Mouse (Mus musculus): ENCODE results near the gene Ccdc151. TPM values are rescaled to one million over a fixed set of nuclear protein-coding genes. Genes with fewer than 3 reads are reported as not detected.

Ccdc151 gene
- 1.2 and 1.8 TPM in 2 replicates for polyA plus RNA-seq (2015; fragmentation: Nextera tagmentation; extraction: Ambion mirVana)

GRCm38 (mm10) chr9:22002194-22003162, at the start of gene Ccdc151, which contains the start of gene Prkcsh:
TSS of gene Ccdc151 (minus strand) at chr9:22002634.
TSS of gene Prkcsh (plus strand) at chr9:22002806.
- H3K9ac ChIP-seq: peak within 1 kb of the TSS; percentile 75
- peaks cover 23% of the 10 kb centered on the region for H3K4me1 ChIP-seq
- H3K4me3 ChIP-seq: peak within 1 kb of the TSS; percentile 76
- WGBS: 6% methylated on average over 57 of the region's 57 CpGs
- peaks cover 37% of the 10 kb centered on the region for H3K36me3 ChIP-seq
- no peaks in the 10 kb centered on the region for H3K27me3 ChIP-seq
- peak within 1 kb of the TSS; percentile 60 for H3K27ac ChIP-seq
- H3K9me3 ChIP-seq: no peaks in the 10 kb centered on the region
- ATAC-seq (ENCODE audit: insufficient number of reproducible peaks, insufficient read depth, low FRiP score, low TSS enrichment, low read depth): peak; percentile 99
- H3K4me2 ChIP-seq: peak within 1 kb of the TSS; percentile 81

GRCm38 (mm10) chr9:22051958-22052254, 49.5 kb upstream of the Ccdc151 start, which contains the start of gene Elavl3:
TSS of gene Elavl3 (minus strand) at chr9:22052023.
- Histone ChIP-seq H3K27ac (no peak within 1 kb of the TSS), H3K4me3 (peak within 1 kb of the TSS; percentile 42), H3K4me1 (peaks cover 24% of the 10 kb centered on the region), H3K9ac (peak within 1 kb of the TSS; percentile 32; the same call in 1 of the 2 replicates), H3K9me3 (no peaks in the 10 kb centered on the region), H3K36me3 (peaks cover 1% of the 10 kb centered on the region), H3K4me2 (peak within 1 kb of the TSS; percentile 71), H3K27me3 (peaks cover 94% of the 10 kb centered on the region)
- WGBS: 1% methylated on average over 28 of the region's 28 CpGs
- no peak for ATAC-seq (ENCODE audit: insufficient number of reproducible peaks, insufficient read depth, low FRiP score, low TSS enrichment, low read depth)

DNA sequence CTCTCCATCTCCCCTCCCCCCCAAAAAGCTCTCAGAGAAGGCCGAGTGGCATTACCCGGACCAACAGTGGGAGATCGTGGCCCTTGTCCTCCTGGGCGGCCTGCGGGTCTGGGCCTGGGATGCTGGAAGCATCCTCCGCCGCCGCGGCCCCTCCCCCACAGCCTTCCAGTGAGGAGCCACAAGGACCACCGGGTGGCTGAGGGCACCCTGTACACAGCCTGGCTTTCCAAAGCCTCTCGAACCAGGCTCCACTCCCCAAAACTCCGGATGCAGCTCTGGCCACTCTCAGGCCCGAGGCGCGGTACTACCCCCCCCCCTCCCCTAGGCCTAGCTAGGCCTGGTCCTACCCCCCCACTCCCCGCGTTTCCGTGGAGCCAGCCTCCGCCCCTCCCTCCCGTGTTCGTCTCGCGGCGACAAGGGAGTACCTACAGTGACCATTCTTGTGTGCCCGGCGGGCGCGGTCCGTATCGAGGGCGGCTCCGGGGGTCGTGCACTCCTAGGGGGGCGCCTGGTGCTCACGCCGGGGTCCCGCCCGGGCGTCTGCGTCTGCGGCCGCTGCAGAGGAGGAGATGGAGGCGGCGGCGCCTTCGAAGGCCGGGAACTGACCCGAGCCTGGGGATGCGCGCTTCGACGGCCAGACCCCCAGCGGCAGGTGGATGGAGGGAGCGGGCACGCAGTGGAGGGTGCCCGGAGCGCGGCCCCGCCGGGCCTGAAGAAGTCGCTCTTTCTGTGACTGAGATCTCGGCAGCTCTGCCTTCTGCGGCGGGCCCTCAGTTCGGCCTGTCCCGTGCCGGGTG, 48.9 kb upstream of the Ccdc151 start:
- Histone ChIP-seq H3K9ac (peak overlapping the region; percentile 32; the same call in 1 of the 2 replicates), H3K9me3 (no peaks in the 10 kb centered on the region), H3K4me2 (peak overlapping the region; percentile 71), H3K4me1 (peaks cover 24% of the 10 kb centered on the region), H3K4me3 (peak overlapping the region; percentile 42), H3K27ac (no peak overlapping the region), H3K36me3 (no peaks in the 10 kb centered on the region), H3K27me3 (peaks cover 91% of the 10 kb centered on the region)
- no peak for ATAC-seq (ENCODE audit: insufficient number of reproducible peaks, insufficient read depth, low FRiP score, low TSS enrichment, low read depth)
- WGBS: 1% methylated on average over 62 of the region's 67 CpGs

DNA sequence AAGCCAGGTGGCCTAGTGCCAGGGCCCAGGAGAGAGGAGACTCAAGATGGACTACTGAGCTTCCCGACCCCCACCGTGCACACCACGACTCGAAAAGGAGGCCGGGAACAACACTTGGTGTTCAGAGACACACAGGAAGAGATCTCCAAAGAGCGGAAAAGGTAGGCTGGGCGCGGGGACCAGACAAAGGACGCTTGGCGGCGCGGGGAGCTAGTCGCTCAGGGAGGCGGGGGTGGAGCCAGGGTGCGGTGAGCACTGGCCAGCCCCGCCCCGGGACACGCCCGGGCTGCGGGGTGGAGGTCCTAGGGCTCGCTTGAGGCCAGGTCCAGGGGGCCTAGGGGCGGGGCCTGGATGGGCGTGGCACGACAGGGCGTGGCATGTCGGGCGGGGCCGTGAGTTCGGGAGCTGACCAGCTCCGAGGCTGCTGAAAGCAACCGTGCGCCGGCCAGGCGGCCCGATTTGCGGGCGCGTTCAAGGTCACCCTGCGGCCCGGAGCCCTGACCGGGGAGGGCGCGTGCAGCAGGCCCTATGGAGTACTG, 48.0 kb upstream of the Ccdc151 start:
- Histone ChIP-seq H3K27me3 (peaks cover 82% of the 10 kb centered on the region), H3K4me1 (peaks cover 24% of the 10 kb centered on the region), H3K4me2 (peak overlapping the region; percentile 71), H3K4me3 (peak overlapping the region; percentile 42), H3K9me3 (no peaks in the 10 kb centered on the region), H3K36me3 (no peaks in the 10 kb centered on the region), H3K9ac (0 out of 2 replicates have a peak overlapping the region, but pooled peaks have one; percentile 32), H3K27ac (no peak overlapping the region)
- 1% methylated on average over 41 of the region's 43 CpGs for WGBS
- no peak; the same call in 1 of the 2 replicates for ATAC-seq (ENCODE audit: insufficient number of reproducible peaks, insufficient read depth, low FRiP score, low TSS enrichment, low read depth)

GRCm38 (mm10) chr9:22049721-22050270, 47.4 kb upstream of the Ccdc151 start:
- 36% methylated on average over 4 of the region's 4 CpGs for whole genome bisulfite sequencing
- Histone ChIP-seq H3K27ac (no peak overlapping the region), H3K4me1 (peaks cover 24% of the 10 kb centered on the region), H3K9me3 (no peaks in the 10 kb centered on the region), H3K9ac (no peak overlapping the region), H3K27me3 (peaks cover 76% of the 10 kb centered on the region), H3K36me3 (no peaks in the 10 kb centered on the region), H3K4me2 (peak overlapping the region; percentile 71; the same call in 1 of the 2 replicates), H3K4me3 (peak overlapping the region; percentile 42; the same call in 1 of the 2 replicates)
- ATAC-seq (ENCODE audit: insufficient number of reproducible peaks, insufficient read depth, low FRiP score, low TSS enrichment, low read depth): no peak

DNA sequence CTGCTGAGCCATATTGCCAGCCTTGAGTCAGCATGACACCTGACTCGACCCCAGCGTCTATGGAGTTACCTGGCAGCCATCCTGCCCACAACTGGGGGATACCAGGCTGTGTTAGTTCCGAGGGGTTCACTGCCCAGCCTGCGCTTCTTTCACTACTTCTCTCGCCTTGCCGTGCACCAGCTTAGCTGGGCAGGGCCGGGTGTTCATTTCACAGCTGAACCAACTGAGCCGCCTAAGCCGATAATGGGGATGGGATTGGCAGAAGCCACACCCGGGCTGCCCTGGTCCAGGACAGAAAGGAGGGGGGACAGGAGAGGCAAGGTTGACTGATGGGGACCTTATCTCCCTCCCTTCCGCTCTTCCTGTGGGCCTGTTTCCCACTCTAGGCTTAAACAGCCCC, 46.9 kb upstream of the Ccdc151 start:
- 60% methylated on average over 11 of the region's 11 CpGs for WGBS
- Histone ChIP-seq H3K4me1 (peaks cover 20% of the 10 kb centered on the region), H3K27ac (no peak overlapping the region), H3K27me3 (peaks cover 71% of the 10 kb centered on the region), H3K9ac (no peak overlapping the region), H3K36me3 (no peaks in the 10 kb centered on the region), H3K9me3 (no peaks in the 10 kb centered on the region), H3K4me3 (no peak overlapping the region), H3K4me2 (no peak overlapping the region)
- no peak for ATAC-seq (ENCODE audit: insufficient number of reproducible peaks, insufficient read depth, low FRiP score, low TSS enrichment, low read depth)

- Histone ChIP-seq H3K27ac (no peak overlapping the region), H3K4me1 (peaks cover 19% of the 10 kb centered on the region), H3K4me2 (no peak overlapping the region), H3K27me3 (peaks cover 52% of the 10 kb centered on the region), H3K9me3 (no peaks in the 10 kb centered on the region), H3K9ac (no peak overlapping the region), H3K36me3 (no peaks in the 10 kb centered on the region), H3K4me3 (no peak overlapping the region)
- 54% methylated on average over 9 of the region's 9 CpGs for WGBS
- no peak for ATAC-seq (ENCODE audit: insufficient number of reproducible peaks, insufficient read depth, low FRiP score, low TSS enrichment, low read depth)
Measured at GRCm38 (mm10) chr9:22047329-22047728, 44.9 kb upstream of the Ccdc151 start.

DNA sequence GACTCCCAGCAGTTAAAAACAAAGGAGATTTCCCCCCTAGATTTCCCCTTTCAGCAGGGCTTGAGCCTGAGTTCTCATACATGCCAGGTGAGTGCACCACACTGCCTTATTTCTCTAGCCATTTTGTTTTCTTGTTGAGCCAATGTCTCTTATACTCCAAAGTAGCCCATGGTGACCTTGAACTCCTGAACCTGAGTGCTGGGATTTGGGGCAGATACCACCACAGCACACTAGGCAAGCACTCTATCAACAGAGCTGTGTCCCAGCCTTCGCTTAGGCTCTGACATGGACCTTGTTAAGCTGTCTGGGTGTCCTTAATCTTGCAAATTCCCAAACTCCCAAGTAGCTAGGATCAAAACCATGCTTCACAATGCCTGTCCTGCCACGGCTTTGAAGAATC, 39.4 kb upstream of the Ccdc151 start:
- Histone ChIP-seq H3K9me3 (no peaks in the 10 kb centered on the region), H3K4me3 (no peak overlapping the region), H3K4me2 (no peak overlapping the region), H3K9ac (no peak overlapping the region), H3K36me3 (no peaks in the 10 kb centered on the region), H3K27ac (no peak overlapping the region), H3K4me1 (no peaks in the 10 kb centered on the region), H3K27me3 (no peaks in the 10 kb centered on the region)
- WGBS: 69% methylated on average over 2 of the region's 2 CpGs
- ATAC-seq (ENCODE audit: insufficient number of reproducible peaks, insufficient read depth, low FRiP score, low TSS enrichment, low read depth): no peak

DNA sequence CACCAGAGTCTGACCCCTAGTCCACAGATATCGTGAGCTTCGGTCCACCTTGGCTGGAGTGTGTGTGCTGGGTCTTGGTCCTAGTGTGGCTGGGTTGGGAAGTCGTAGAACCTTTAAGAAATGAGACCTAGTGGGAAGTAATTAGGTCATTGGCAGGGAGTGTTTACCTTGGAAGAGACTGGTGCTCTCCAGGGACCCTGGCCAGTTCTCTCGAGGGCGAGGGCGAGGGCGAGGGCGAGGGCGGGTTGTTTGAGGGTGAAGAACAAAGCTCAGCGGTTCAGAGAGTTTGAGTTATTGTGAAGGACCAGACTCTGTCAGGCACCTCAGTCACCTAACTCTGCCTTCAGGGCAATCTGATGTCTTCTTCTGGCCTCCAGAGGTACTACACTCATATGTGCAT, 35.4 kb upstream of the Ccdc151 start:
- Histone ChIP-seq H3K36me3 (no peaks in the 10 kb centered on the region), H3K4me2 (no peak overlapping the region), H3K9me3 (no peaks in the 10 kb centered on the region), H3K27me3 (no peaks in the 10 kb centered on the region), H3K27ac (no peak overlapping the region), H3K4me3 (no peak overlapping the region), H3K9ac (no peak overlapping the region), H3K4me1 (peaks cover 8% of the 10 kb centered on the region)
- no peak for ATAC-seq (ENCODE audit: insufficient number of reproducible peaks, insufficient read depth, low FRiP score, low TSS enrichment, low read depth)
- 84% methylated on average over 10 of the region's 10 CpGs for WGBS

- H3K4me1 ChIP-seq: peaks cover 8% of the 10 kb centered on the region
- H3K27me3 ChIP-seq: no peaks in the 10 kb centered on the region
- H3K4me3 ChIP-seq: no peak overlapping the region
- H3K9ac ChIP-seq: no peak overlapping the region
- H3K9me3 ChIP-seq: no peaks in the 10 kb centered on the region
- 49% methylated on average over 6 of the region's 6 CpGs for WGBS
- H3K27ac ChIP-seq: no peak overlapping the region
- no peaks in the 10 kb centered on the region for H3K36me3 ChIP-seq
- ATAC-seq (ENCODE audit: insufficient number of reproducible peaks, insufficient read depth, low FRiP score, low TSS enrichment, low read depth): no peak
- H3K4me2 ChIP-seq: no peak overlapping the region
Measured at GRCm38 (mm10) chr9:22035300-22036044, 33.0 kb upstream of the Ccdc151 start.
